Mouse (Mus musculus) spleen, postnatal 4 days (tissue): Measurements from ENCODE around the gene Nfu1.
"Not testable (repeated sequence)": the region's sequence is repeated elsewhere in the genome, so short reads cannot be mapped to it uniquely, and the experiment has no call there.

Experiments used
- DNase-seq, 2 experiments: peaks; one replicate each; pipeline ENCODE4 v3.0.0; 2022; ENCODE audit warnings: low spot score in 2 of 2

Nfu1 gene

GRCm38 (mm10) chr6:87026980-87027379 is 17.9 kb downstream of the Nfu1 start:
- DNase-seq = no peak

GRCm38 (mm10) chr6:87028881-87029280 is 19.8 kb downstream of the Nfu1 start:
- DNase-seq = no peak

GRCm38 (mm10) chr6:87031310-87031709 is 22.3 kb downstream of the Nfu1 start:
- DNase-seq = not testable (repeated sequence)

GRCm38 (mm10) chr6:87032401-87032800 is 23.4 kb downstream of the Nfu1 start:
- no peak for DNase-seq

- DNase-seq = no peak
Measured at GRCm38 (mm10) chr6:87034395-87034794, 25.4 kb downstream of the Nfu1 start.

- no peak for DNase-seq
Measured at GRCm38 (mm10) chr6:87037826-87038620, 29.0 kb downstream of the Nfu1 start.

GRCm38 (mm10) chr6:87039161-87039560 is 30.1 kb downstream of the Nfu1 start:
- DNase-seq = no peak

- no peak for DNase-seq
Measured at GRCm38 (mm10) chr6:87040971-87041370, 31.9 kb downstream of the Nfu1 start.

- DNase-seq = no peak
Measured at GRCm38 (mm10) chr6:87041431-87041830, 32.4 kb downstream of the Nfu1 start.

GRCm38 (mm10) chr6:87042004-87042336 is 32.9 kb downstream of the Nfu1 start:
- DNase-seq = no peak

GRCm38 (mm10) chr6:87042337-87043130 is 33.5 kb downstream of the Nfu1 start, which contains the start of gene Gfpt1:
TSS of gene Gfpt1 (plus strand) at chr6:87042846.
- DNase-seq = peak; percentile 92 to 97

GRCm38 (mm10) chr6:87043131-87043516 is 34.1 kb downstream of the Nfu1 start:
- DNase-seq = no peak

- DNase-seq = no peak
Measured at GRCm38 (mm10) chr6:87044895-87045294, 35.9 kb downstream of the Nfu1 start.

GRCm38 (mm10) chr6:87045507-87045906 is 36.5 kb downstream of the Nfu1 start:
- DNase-seq = no peak

GRCm38 (mm10) chr6:87048712-87049111 is 39.7 kb downstream of the Nfu1 start:
- DNase-seq = not testable (repeated sequence)

- DNase-seq = no peak
Measured at GRCm38 (mm10) chr6:87051886-87052425, 42.9 kb downstream of the Nfu1 start.

GRCm38 (mm10) chr6:87054193-87054592 is 45.2 kb downstream of the Nfu1 start:
- DNase-seq = no peak

GRCm38 (mm10) chr6:87059754-87060153 is 50.7 kb downstream of the Nfu1 start:
- no peak for DNase-seq

GRCm38 (mm10) chr6:87063586-87063985 is 54.5 kb downstream of the Nfu1 start:
- DNase-seq = no peak

- no peak for DNase-seq
Measured at GRCm38 (mm10) chr6:87068209-87068608, 59.2 kb downstream of the Nfu1 start.

GRCm38 (mm10) chr6:87069195-87069900 is 60.3 kb downstream of the Nfu1 start:
- no peak for DNase-seq

- no peak for DNase-seq
Measured at GRCm38 (mm10) chr6:87070641-87071040, 61.6 kb downstream of the Nfu1 start.
